Mouse (Mus musculus) heart, adult 2 months (tissue): Measurements from ENCODE around the gene Gm17657. TPM values are rescaled to one million over a fixed set of nuclear protein-coding genes. Genes with fewer than 3 reads are reported as not detected.

Experiments used
- DNase-seq, 2 experiments: peaks; one replicate each; pipeline ENCODE4 v3.0.0; 2021
- H3K27ac ChIP-seq: fragments of 200-600 bp; 2 replicates; pipeline ENCODE4 v1.8.1; 2022
- H3K27me3 ChIP-seq: fragments of 200-500 bp; 2 replicates; pipeline ENCODE4 v1.6.1; 2012; ENCODE audit warnings: mild to moderate bottlenecking, low read length, inconsistent platforms, mixed read lengths; ENCODE audit not compliant: control insufficient read depth, insufficient read depth
- H3K36me3 ChIP-seq: fragments of 200-500 bp; 2 replicates; pipeline ENCODE4 v1.6.1; 2012; ENCODE audit warnings: low read length, inconsistent platforms; ENCODE audit not compliant: control insufficient read depth, insufficient read depth
- H3K4me1 ChIP-seq: fragments of 200-500 bp; 2 replicates; pipeline ENCODE4 v1.6.1; 2011; ENCODE audit warnings: low read length; ENCODE audit not compliant: control insufficient read depth, insufficient read depth
- H3K4me3 ChIP-seq: fragments of 200-600 bp; 2 replicates; pipeline ENCODE4 v1.8.1; 2022
- H3K79me2 ChIP-seq: fragments of 200-500 bp; replicated peaks from 2 replicates; pipeline ENCODE4 v1.6.1; 2012; ENCODE audit warnings: mild to moderate bottlenecking, inconsistent platforms, low read length, moderate library complexity, mixed read lengths; ENCODE audit not compliant: control insufficient read depth, insufficient read depth
- H3K9ac ChIP-seq: fragments of 200-500 bp; 2 replicates; pipeline ENCODE4 v1.6.1; 2012; ENCODE audit warnings: low read depth, mild to moderate bottlenecking, control low read depth, inconsistent platforms, low read length, mixed read lengths
- CTCF ChIP-seq: fragments of 200-600 bp; IDR thresholded peaks from 2 replicates; pipeline ENCODE4 v1.8.1; 2022; ENCODE audit warnings: antibody characterized with exemption, mild to moderate bottlenecking, moderate library complexity
- EP300 ChIP-seq: fragments of 200-500 bp; IDR thresholded peaks from 2 replicates; pipeline ENCODE4 v1.6.1; 2011; ENCODE audit warnings: low read depth, low read length, control low read depth; ENCODE audit not compliant: insufficient read depth
- POLR2A ChIP-seq: fragments of 200-500 bp; IDR thresholded peaks from 2 replicates; pipeline ENCODE4 v1.6.1; 2011; ENCODE audit warnings: mild to moderate bottlenecking, low read depth, low read length, control low read depth; ENCODE audit not compliant: insufficient read depth
- WGBS: fragments of 180-500 bp; shearing (Covaris S2); methylation state at CpG from one replicate; pipeline ENCODE4 v1.1.7; 2018; 5-methylcytosine and 5-hydroxymethylcytosine counted together
- intact Hi-C: fragments of 180-260 bp; cut with DNase I; formaldehyde crosslinking; loops from one replicate; pipeline ENCODE4 v1.15.1; 2025
- polyA plus RNA-seq: library from polyadenylated mRNA; depleted of rRNA; stranded (reverse); fragments of >200 nt; gene quantifications from 2 replicates; pipeline ENCODE4 v1.2.3, GENCODE M21; 2012
- total RNA-seq, 2 experiments: library from RNA; stranded (reverse); gene quantifications; 2 replicates each; pipeline ENCODE4 v1.2.3; 2021

The Gm17657 gene
- total and polyA plus RNA-seq, 3 experiments: not detected

DNA sequence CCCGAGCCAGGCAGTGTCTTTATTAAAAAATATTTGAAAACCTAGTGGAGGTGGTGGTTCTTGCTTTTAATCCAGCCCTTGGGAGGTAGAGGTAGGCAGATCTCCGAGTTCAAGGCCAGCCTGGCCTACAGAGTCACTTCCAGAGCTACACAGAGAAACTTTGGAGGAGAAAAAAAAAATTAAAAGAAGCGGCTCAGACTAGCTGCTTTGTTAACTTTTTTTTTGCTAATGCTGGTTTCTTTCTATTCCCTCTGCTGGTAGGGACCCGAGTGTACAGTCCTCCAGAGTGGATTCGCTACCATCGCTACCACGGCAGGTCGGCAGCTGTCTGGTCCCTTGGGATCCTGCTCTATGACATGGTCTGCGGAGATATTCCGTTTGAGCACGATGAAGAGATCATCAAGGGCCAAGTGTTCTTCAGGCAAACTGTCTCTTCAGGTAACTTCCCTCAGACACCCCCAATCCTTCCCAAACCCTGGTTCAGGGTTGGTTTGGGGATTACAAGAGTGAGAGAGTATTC lies 55.9 kb downstream of the Gm17657 start:
- 57% methylated on average over 11 of the region's 11 CpGs for WGBS
- intact Hi-C loops: loop anchor here (1.0 to 5.0 kb wide), 4 partner anchors 21 to 226 kb away; partner anchors contain the start of gene BC004004
- peak overlapping the region; percentile 99; the same call in 1 of the 2 replicates for H3K4me3 ChIP-seq
- H3K27ac ChIP-seq: peak overlapping the region; percentile 95
- no peak for TF ChIP-seq CTCF
- no peak for TF ChIP-seq EP300
- peaks cover 8% of the 10 kb centered on the region for H3K4me1 ChIP-seq
- no peaks in the 10 kb centered on the region for H3K27me3 ChIP-seq
- no peak for DNase-seq
- peaks cover 14% of the 10 kb centered on the region for H3K36me3 ChIP-seq
- peaks cover 8% of the 10 kb centered on the region; the same call in 1 of the 2 replicates for H3K79me2 ChIP-seq
- no peak overlapping the region for H3K9ac ChIP-seq

DNA sequence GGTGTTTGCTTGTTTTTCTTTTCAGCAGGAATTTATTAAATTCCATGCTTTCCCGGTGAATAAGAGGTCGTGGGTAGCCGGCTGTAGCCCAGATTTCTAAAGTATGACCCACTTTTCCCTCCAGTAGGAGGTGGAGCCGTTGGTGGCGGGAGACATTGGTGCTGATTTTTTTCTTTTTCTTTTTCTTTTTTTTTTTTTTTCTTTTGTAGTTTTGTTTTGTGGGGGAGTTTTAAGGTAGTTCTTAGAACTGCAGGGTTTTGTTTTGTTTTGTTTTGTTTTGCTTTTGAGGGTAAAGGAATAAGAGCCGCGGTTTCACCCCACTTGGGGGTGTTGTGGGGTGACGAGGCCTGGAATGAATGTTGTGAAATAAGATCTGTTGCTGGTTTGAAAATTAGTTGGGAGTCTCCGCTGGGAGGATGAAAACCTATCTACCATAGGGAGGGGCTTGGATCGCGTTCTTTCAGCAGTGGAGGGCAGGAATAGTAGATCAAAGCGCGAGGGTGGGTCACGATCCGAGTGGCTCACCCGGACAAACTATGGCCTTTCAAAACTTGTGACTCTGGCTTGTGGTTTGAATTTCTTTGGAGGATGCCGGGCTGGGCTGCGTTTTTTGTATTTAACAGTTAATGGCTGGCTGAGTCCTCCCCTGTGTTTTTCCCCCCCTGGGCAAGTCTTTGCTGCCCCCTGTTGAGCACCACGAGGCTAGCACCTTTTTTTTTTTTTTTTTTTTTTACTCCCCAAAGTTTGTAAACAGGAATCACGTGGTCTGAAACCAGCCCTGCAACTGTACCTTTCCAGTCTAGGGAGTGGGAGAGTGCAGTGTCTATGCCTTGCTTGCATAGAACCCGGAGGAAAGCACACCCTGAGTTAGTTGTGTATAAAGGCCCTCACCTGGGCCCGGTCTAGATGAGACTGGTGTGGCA lies 56.9 kb downstream of the Gm17657 start:
- H3K27ac ChIP-seq: peak overlapping the region; percentile 95
- peaks cover 8% of the 10 kb centered on the region; the same call in 1 of the 2 replicates for H3K79me2 ChIP-seq
- H3K4me3 ChIP-seq: peak overlapping the region; percentile 99
- WGBS: 1% methylated on average over 22 of the region's 22 CpGs
- H3K36me3 ChIP-seq: peaks cover 14% of the 10 kb centered on the region
- TF ChIP-seq EP300 (peak; percentile 91; the same call in 1 of the 2 replicates), CTCF (peak; percentile 83), POLR2A (0 out of 2 replicates have a peak, but pooled peaks have one; percentile 35)
- H3K4me1 ChIP-seq: peaks cover 6% of the 10 kb centered on the region
- H3K27me3 ChIP-seq: no peaks in the 10 kb centered on the region
- peak; percentile 81 for DNase-seq
- H3K9ac ChIP-seq: peak overlapping the region; percentile 99
- intact Hi-C loops: loop anchor here (1.0 to 5.0 kb wide), 5 partner anchors 22 to 225 kb away; partner anchors contain the start of gene BC004004

DNA sequence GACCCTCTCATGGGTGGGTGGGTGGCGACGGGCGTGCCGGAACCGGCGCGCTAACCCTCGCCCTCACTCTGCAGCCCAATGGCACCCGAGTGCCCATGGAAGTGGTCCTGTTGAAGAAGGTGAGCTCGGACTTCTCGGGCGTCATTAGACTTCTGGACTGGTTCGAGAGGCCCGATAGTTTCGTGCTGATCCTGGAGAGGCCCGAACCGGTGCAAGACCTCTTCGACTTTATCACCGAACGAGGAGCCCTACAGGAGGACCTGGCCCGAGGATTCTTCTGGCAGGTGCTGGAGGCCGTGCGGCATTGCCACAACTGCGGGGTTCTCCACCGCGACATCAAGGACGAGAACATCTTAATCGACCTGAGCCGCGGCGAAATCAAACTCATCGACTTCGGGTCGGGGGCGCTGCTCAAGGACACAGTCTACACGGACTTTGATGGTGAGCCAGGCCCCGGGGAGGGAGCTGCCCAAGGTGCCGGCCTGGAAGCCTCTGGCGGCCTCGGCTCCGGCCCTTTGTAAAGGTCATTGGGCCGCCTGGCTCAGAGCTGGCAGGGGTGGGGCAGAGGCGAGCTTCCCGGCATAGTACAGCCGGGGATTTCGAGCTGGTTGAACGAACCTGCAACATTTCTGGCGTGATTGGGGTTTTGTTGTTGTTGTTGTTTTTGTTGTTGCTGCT lies 57.7 kb downstream of the Gm17657 start:
- whole genome bisulfite sequencing: under 1% methylated on average over 48 of the region's 48 CpGs
- Histone ChIP-seq H3K4me3 (peak overlapping the region; percentile 99), H3K9ac (peak overlapping the region; percentile 99), H3K4me1 (peaks cover 6% of the 10 kb centered on the region), H3K79me2 (peaks cover 8% of the 10 kb centered on the region; the same call in 1 of the 2 replicates), H3K36me3 (peaks cover 14% of the 10 kb centered on the region), H3K27ac (peak overlapping the region; percentile 95), H3K27me3 (no peaks in the 10 kb centered on the region)
- intact Hi-C loops: loop anchor here (1.0 to 5.0 kb wide), 4 partner anchors 23 to 224 kb away; partner anchors contain the start of gene BC004004
- no peak for TF ChIP-seq POLR2A
- no peak for TF ChIP-seq CTCF
- TF ChIP-seq EP300: no peak
- DNase-seq: peak; percentile 81 to 83

DNA sequence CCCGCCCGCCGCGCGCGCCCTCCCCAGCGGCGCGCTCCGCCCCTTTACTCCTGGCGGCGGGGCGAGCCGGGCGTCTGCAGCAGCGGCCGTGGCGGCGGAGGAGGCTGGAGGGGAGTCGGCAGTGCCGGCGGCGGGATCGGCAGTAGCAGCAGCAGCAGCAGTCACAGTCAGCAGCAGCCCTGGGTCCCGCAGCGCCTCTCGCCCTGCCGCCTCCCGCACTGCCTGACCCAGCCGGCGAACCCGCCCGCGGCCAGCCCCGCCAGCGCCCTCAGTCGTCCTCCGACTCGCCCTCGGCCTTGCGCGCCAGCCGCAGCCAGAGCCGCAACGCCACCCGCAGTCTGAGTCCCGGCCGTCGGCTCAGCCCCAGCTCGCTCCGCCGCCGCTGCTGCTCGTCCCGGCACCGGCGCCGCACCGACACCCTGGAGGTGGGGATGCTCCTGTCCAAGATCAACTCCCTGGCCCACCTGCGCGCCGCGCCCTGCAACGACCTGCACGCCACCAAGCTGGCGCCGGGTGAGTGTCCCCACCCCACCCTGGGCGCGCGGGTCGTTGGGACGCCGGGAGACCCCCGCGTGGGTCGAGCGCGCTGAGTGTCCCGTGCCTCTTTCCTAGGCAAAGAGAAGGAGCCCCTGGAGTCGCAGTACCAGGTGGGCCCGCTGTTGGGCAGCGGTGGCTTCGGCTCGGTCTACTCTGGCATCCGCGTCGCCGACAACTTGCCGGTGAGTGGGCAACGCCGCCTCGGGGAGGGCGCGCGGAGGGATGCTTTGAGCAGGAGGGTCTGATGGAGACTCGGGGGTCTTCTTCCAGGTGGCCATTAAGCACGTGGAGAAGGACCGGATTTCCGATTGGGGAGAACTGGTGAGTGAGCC lies 58.5 kb downstream of the Gm17657 start, which contains the start of gene Pim1:
TSS of gene Pim1 (plus strand) at position 41 of the 869 bp plus-strand sequence.
- Histone ChIP-seq H3K9ac (peak within 1 kb of the TSS; percentile 99), H3K36me3 (peaks cover 14% of the 10 kb centered on the region), H3K4me3 (peak within 1 kb of the TSS; percentile 99), H3K27me3 (no peaks in the 10 kb centered on the region), H3K79me2 (peaks cover 8% of the 10 kb centered on the region; the same call in 1 of the 2 replicates), H3K4me1 (peaks cover 6% of the 10 kb centered on the region), H3K27ac (peak within 1 kb of the TSS; percentile 96)
- WGBS: under 1% methylated on average over 82 of the region's 99 CpGs
- TF ChIP-seq POLR2A: peak; percentile 88
- TF ChIP-seq CTCF: peak; percentile 46
- TF ChIP-seq EP300: 0 out of 2 replicates have a peak, but pooled peaks have one; percentile 10
- intact Hi-C loops: loop anchor here (1.0 to 5.0 kb wide), 2 partner anchors 26 to 224 kb away; partner anchors contain the start of gene BC004004
- DNase-seq: no peak
